Mouse (Mus musculus) G1E (cell line): ENCODE results near the gene Shkbp1.

Experiments
- CTCF ChIP-seq: IDR thresholded peaks from 2 replicates; pipeline ENCODE4 v1.5.1; 2012; ENCODE audit warnings: low read depth, low read length, inconsistent platforms, mixed read lengths
- GATA2 ChIP-seq: IDR thresholded peaks from 2 replicates; pipeline ENCODE4 v1.6.1; 2012; ENCODE audit warnings: low read depth, low read length, inconsistent platforms, borderline replicate concordance

GRCm38 (mm10) chr7:27334405-27334911 is 21.4 kb downstream of the Shkbp1 start:
- TF ChIP-seq CTCF (no peak), GATA2 (no peak)
